Mouse (Mus musculus): ENCODE data around the gene Pitpnm2.

DNA sequence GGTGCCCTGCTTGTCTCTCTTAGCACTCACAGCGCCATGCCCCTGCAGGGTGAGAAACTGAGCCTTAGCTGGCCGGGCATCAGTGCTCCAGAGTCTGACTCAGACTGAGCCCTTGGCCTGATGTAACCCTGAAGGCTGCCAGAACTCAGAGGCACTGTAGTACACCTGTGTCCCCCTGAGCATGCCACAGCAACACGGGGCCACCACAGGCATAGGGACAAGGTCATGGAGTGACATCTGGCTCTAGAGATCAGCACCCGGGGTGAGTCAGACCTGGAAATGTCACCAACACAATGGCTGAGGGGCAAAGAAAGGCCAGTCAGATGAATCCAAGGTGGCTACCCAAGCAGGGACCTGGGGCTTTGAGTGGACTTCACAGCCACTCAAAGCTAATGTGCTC lies 162.7 kb downstream of the Pitpnm2 start:
- TF ChIP-seq CTCF (IDR thresholded peaks at IDR 0.05; ENCODE audit: control insufficient read depth, insufficient read depth, insufficient replicate concordance, low read depth, low read length) (no peak), POLR2A (IDR thresholded peaks at IDR 0.05; ENCODE audit: control insufficient read depth, low read depth, low read length) (no peak)
